Mouse (Mus musculus): ENCODE results near the gene Sec22a. TPM values are rescaled to one million over a fixed set of nuclear protein-coding genes. Genes with fewer than 3 reads are reported as not detected.
A peak's percentile ranks its signal among the peaks of the same experiment; 100 is the strongest.

Gene Sec22a
- polyA plus RNA-seq (2012; ENCODE audit: insufficient read depth, low replicate concordance): 0.07 TPM in 1 of 2 replicates, not detected in the other

GRCm38 (mm10) chr16:35363150-35364062 is at the start of gene Sec22a:
Gene Sec22a, minus strand, starts transcription at chr16:35363918.
- H3K27me3 ChIP-seq (replicated peaks): peaks cover 7% of the 10 kb centered on the region
- TF ChIP-seq GATA1 (IDR thresholded peaks at IDR 0.05; ENCODE audit: borderline replicate concordance, low read length): no peak
- TF ChIP-seq FLI1 (IDR thresholded peaks at IDR 0.05; ENCODE audit: low read length): no peak
- H3K4me3 ChIP-seq (replicated peaks): peak within 1 kb of the TSS; percentile 98
- peaks cover 5% of the 10 kb centered on the region for H3K9me3 ChIP-seq
- H3K36me3 ChIP-seq (replicated peaks; ENCODE audit: low read length): peaks cover 16% of the 10 kb centered on the region
- peaks cover 15% of the 10 kb centered on the region for H3K4me1 ChIP-seq

DNA sequence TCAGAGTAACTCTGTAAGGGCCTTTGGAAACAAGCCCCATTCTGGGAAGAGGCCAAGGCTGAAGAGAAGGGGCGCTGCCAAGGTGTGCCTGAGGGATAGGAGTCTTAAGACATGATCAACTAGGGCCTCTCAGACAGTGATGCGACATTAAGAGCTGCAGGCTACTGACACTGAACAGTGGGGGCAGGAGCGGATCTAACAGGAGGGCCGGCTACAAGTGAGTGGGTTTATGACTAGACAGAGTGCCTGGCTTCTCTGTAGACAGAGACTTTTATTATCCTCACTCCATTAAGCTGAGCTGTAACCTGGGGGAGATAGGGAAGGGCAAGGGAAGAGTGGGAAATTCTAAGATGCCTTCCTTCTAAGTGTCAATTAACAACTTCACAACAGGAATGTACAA is 43.0 kb upstream of the Sec22a start:
- H3K27me3 ChIP-seq (replicated peaks): no peaks in the 10 kb centered on the region
- no peaks in the 10 kb centered on the region for H3K4me1 ChIP-seq
- peaks cover 89% of the 10 kb centered on the region for H3K36me3 ChIP-seq (replicated peaks; ENCODE audit: low read length)
- H3K9me3 ChIP-seq: no peaks in the 10 kb centered on the region
- TF ChIP-seq FLI1 (IDR thresholded peaks at IDR 0.05; ENCODE audit: low read length) (no peak), GATA1 (IDR thresholded peaks at IDR 0.05; ENCODE audit: borderline replicate concordance, low read length) (no peak)
- no peak overlapping the region for H3K4me3 ChIP-seq (replicated peaks)

GRCm38 (mm10) chr16:35406166-35406565 is 42.4 kb upstream of the Sec22a start:
- no peaks in the 10 kb centered on the region for H3K27me3 ChIP-seq (replicated peaks)
- no peaks in the 10 kb centered on the region for H3K4me1 ChIP-seq
- TF ChIP-seq GATA1 (IDR thresholded peaks at IDR 0.05; ENCODE audit: borderline replicate concordance, low read length) (no peak), FLI1 (IDR thresholded peaks at IDR 0.05; ENCODE audit: low read length) (no peak)
- no peak overlapping the region for H3K4me3 ChIP-seq (replicated peaks)
- H3K9me3 ChIP-seq: no peaks in the 10 kb centered on the region
- peaks cover 89% of the 10 kb centered on the region for H3K36me3 ChIP-seq (replicated peaks; ENCODE audit: low read length)

DNA sequence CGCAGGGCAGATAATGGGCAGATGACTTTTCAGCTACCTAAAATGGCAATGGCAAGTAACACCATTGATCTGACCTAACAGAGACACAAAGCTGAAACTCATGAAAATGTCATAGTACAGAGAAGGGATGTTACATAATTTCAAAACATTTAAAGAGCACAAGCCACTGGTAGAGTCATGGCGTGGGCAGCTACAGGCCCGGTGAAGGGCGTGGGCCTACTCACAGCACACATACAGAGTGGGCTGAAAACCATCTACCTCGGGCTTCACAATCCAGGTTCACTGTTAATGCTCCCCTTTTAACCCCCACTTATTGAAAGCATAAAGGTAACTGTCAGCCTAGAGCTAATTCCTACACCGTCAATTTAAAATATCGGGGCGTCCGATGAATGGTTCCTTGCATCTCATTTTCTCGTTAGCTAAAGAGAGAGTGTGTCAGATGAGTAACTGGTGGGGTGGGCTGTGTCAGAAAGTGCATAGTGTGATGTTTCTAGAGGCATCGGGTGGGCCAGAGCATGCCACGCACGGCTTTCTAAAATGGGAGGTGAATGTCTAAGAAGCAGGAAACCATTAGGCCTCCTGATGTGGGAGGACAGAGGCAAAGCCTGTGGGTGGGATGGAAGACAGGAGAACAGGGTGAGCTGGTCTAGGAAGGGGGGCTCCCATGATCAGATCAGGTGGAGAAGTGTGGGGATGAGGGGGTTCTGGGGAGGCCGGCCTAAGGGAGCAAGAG is 41.8 kb upstream of the Sec22a start:
- H3K9me3 ChIP-seq: no peaks in the 10 kb centered on the region
- no peaks in the 10 kb centered on the region for H3K27me3 ChIP-seq (replicated peaks)
- H3K4me1 ChIP-seq: no peaks in the 10 kb centered on the region
- H3K36me3 ChIP-seq (replicated peaks; ENCODE audit: low read length): peaks cover 87% of the 10 kb centered on the region
- H3K4me3 ChIP-seq (replicated peaks): no peak overlapping the region
- TF ChIP-seq FLI1 (IDR thresholded peaks at IDR 0.05; ENCODE audit: low read length) (no peak), GATA1 (IDR thresholded peaks at IDR 0.05; ENCODE audit: borderline replicate concordance, low read length) (no peak)

- Histone ChIP-seq H3K27me3 (replicated peaks) (no peaks in the 10 kb centered on the region), H3K36me3 (replicated peaks; ENCODE audit: low read length) (peaks cover 80% of the 10 kb centered on the region)
Measured at GRCm38 (mm10) chr16:35404864-35405263, 41.1 kb upstream of the Sec22a start.

GRCm38 (mm10) chr16:35403891-35404290 is 40.2 kb upstream of the Sec22a start:
- peaks cover 71% of the 10 kb centered on the region for H3K36me3 ChIP-seq (replicated peaks; ENCODE audit: low read length)
- TF ChIP-seq GATA1 (IDR thresholded peaks at IDR 0.05; ENCODE audit: borderline replicate concordance, low read length): no peak
- no peak for TF ChIP-seq FLI1 (IDR thresholded peaks at IDR 0.05; ENCODE audit: low read length)
- H3K9me3 ChIP-seq: no peaks in the 10 kb centered on the region
- no peaks in the 10 kb centered on the region for H3K4me1 ChIP-seq
- H3K4me3 ChIP-seq (replicated peaks): no peak overlapping the region
- no peaks in the 10 kb centered on the region for H3K27me3 ChIP-seq (replicated peaks)

More at GRCm38 (mm10) chr16:35404864-35405263, 41.1 kb upstream of the Sec22a start:
- Histone ChIP-seq H3K9me3 (no peaks in the 10 kb centered on the region), H3K4me1 (no peaks in the 10 kb centered on the region), H3K4me3 (replicated peaks) (no peak overlapping the region)
- TF ChIP-seq FLI1 (IDR thresholded peaks at IDR 0.05; ENCODE audit: low read length): no peak
- TF ChIP-seq GATA1 (IDR thresholded peaks at IDR 0.05; ENCODE audit: borderline replicate concordance, low read length): no peak

- no peak overlapping the region for H3K4me3 ChIP-seq (replicated peaks)
- H3K9me3 ChIP-seq: no peaks in the 10 kb centered on the region
- H3K4me1 ChIP-seq: no peaks in the 10 kb centered on the region
- H3K36me3 ChIP-seq (replicated peaks; ENCODE audit: low read length): peaks cover 74% of the 10 kb centered on the region
- TF ChIP-seq GATA1 (IDR thresholded peaks at IDR 0.05; ENCODE audit: borderline replicate concordance, low read length) (no peak), FLI1 (IDR thresholded peaks at IDR 0.05; ENCODE audit: low read length) (no peak)
- H3K27me3 ChIP-seq (replicated peaks): no peaks in the 10 kb centered on the region
Measured at GRCm38 (mm10) chr16:35403356-35403755, 39.6 kb upstream of the Sec22a start.

- Histone ChIP-seq H3K4me3 (replicated peaks) (no peak overlapping the region), H3K4me1 (no peaks in the 10 kb centered on the region), H3K36me3 (replicated peaks; ENCODE audit: low read length) (peaks cover 17% of the 10 kb centered on the region), H3K9me3 (peaks cover 8% of the 10 kb centered on the region), H3K27me3 (replicated peaks) (peaks cover 2% of the 10 kb centered on the region)
- TF ChIP-seq FLI1 (IDR thresholded peaks at IDR 0.05; ENCODE audit: low read length): no peak
- no peak for TF ChIP-seq GATA1 (IDR thresholded peaks at IDR 0.05; ENCODE audit: borderline replicate concordance, low read length)
Measured at GRCm38 (mm10) chr16:35392813-35393212, 29.1 kb upstream of the Sec22a start.

GRCm38 (mm10) chr16:35385654-35386053 is 21.9 kb upstream of the Sec22a start:
- no peak for TF ChIP-seq GATA1 (IDR thresholded peaks at IDR 0.05; ENCODE audit: borderline replicate concordance, low read length)
- TF ChIP-seq FLI1 (IDR thresholded peaks at IDR 0.05; ENCODE audit: low read length): no peak
- Histone ChIP-seq H3K36me3 (replicated peaks; ENCODE audit: low read length) (no peaks in the 10 kb centered on the region), H3K27me3 (replicated peaks) (no peaks in the 10 kb centered on the region), H3K4me3 (replicated peaks) (no peak overlapping the region), H3K9me3 (peaks cover 7% of the 10 kb centered on the region; the same call in 1 of the 2 replicates), H3K4me1 (peaks cover 4% of the 10 kb centered on the region)

Measured in megakaryocyte, embryonic 14.5 days (primary cell).